Mouse (Mus musculus): ENCODE results near the gene Olfr1066.
"Not testable (repeated sequence)": the region's sequence is repeated elsewhere in the genome, so short reads cannot be mapped to it uniquely, and the experiment has no call there.

Gene Olfr1066

GRCm38 (mm10) chr2:86456169-86456568 is at the start of gene Olfr1066:
Gene Olfr1066, minus strand, starts transcription at chr2:86456269.
- in situ Hi-C loops (cut with MboI, MseI), result no loop called here

- in situ Hi-C loops (cut with MboI, MseI), result no loop called here
Measured at GRCm38 (mm10) chr2:86487286-86487685, 31.2 kb upstream of the Olfr1066 start, which contains the start of gene Olfr228. Gene Olfr228, minus strand, starts transcription at chr2:86487386.

- in situ Hi-C loops (cut with MboI, MseI), result loop anchor here (5.0 kb wide), 1 partner anchor 742 kb away; no protein-coding TSS in a partner anchor
Measured at GRCm38 (mm10) chr2:86464442-86465109, 8.5 kb upstream of the Olfr1066 start.

- in situ Hi-C loops (cut with MboI, MseI), result no loop called here
Measured at GRCm38 (mm10) chr2:86460434-86460833, 4.4 kb upstream of the Olfr1066 start.

- in situ Hi-C loops (cut with MboI, MseI), result not testable (repeated sequence)
Measured at GRCm38 (mm10) chr2:86450491-86450890, 5.6 kb downstream of the Olfr1066 start, which contains the start of gene Olfr1065. Gene Olfr1065, minus strand, starts transcription at chr2:86450591.

- in situ Hi-C loops (cut with MboI, MseI), result not testable (repeated sequence)
Measured at GRCm38 (mm10) chr2:86442101-86442500, 14.0 kb downstream of the Olfr1066 start.

- in situ Hi-C loops (cut with MboI, MseI), result not testable (repeated sequence)
Measured at GRCm38 (mm10) chr2:86428511-86428910, 27.6 kb downstream of the Olfr1066 start.

- in situ Hi-C loops (cut with MboI, MseI), result not testable (repeated sequence)
Measured at GRCm38 (mm10) chr2:86426649-86427048, 29.4 kb downstream of the Olfr1066 start, which contains the start of gene Olfr1062. Gene Olfr1062, minus strand, starts transcription at chr2:86426749.

- in situ Hi-C loops (cut with MboI, MseI), result no loop called here
Measured at GRCm38 (mm10) chr2:86413950-86414349, 42.1 kb downstream of the Olfr1066 start, which contains the start of gene Olfr1061. Gene Olfr1061, minus strand, starts transcription at chr2:86414050.

All from regulatory T cell (primary cell).